Mouse (Mus musculus) forebrain, embryonic 11.5 days (tissue): ENCODE results near the gene Rab37. TPM values are rescaled to one million over a fixed set of nuclear protein-coding genes. Genes with fewer than 3 reads are reported as not detected.

Experiments used
- ATAC-seq: fragments of 200-750 bp; cut with Nextera tagmentation; replicated peaks from 2 replicates; pipeline ENCODE4 v1.8.0; 2017; ENCODE audit warnings: moderate TSS enrichment; ENCODE audit not compliant: low FRiP score
- DNase-seq: peaks from one replicate; pipeline ENCODE4 v3.0.0-alpha.2; 2017; ENCODE audit warnings: low spot score
- H3K27ac ChIP-seq: fragments of 300-500 bp; sonication (generic); 2 replicates; pipeline ENCODE4 v1.5.1; 2014; ENCODE audit warnings: low read depth, low read length
- H3K27me3 ChIP-seq: fragments of 300-500 bp; sonication (generic); 2 replicates; pipeline ENCODE4 v1.6.1; 2014; ENCODE audit warnings: mild to moderate bottlenecking, low read length, mixed read lengths; ENCODE audit not compliant: control insufficient read depth, insufficient read depth
- H3K36me3 ChIP-seq: fragments of 300-500 bp; sonication (generic); 2 replicates; pipeline ENCODE4 v1.6.1; 2014; ENCODE audit warnings: mild to moderate bottlenecking, low read length, moderate library complexity, mixed read lengths; ENCODE audit not compliant: control insufficient read depth, insufficient read depth
- H3K4me1 ChIP-seq: fragments of 300-500 bp; sonication (generic); replicated peaks from 2 replicates; pipeline ENCODE4 v1.6.1; 2014; ENCODE audit warnings: low read length, mixed read lengths; ENCODE audit not compliant: control insufficient read depth, insufficient read depth
- H3K4me2 ChIP-seq: fragments of 300-500 bp; sonication (generic); 2 replicates; pipeline ENCODE4 v1.6.1; 2014; ENCODE audit warnings: low read depth, mild to moderate bottlenecking, low read length, moderate library complexity, mixed read lengths; ENCODE audit not compliant: severe bottlenecking
- H3K4me3 ChIP-seq: fragments of 300-500 bp; sonication (generic); 2 replicates; pipeline ENCODE4 v1.5.1; 2014; ENCODE audit warnings: low read depth, low read length
- H3K9ac ChIP-seq: fragments of 300-500 bp; sonication (generic); 2 replicates; pipeline ENCODE4 v1.6.1; 2014; ENCODE audit warnings: low read length
- H3K9me3 ChIP-seq: fragments of 300-500 bp; sonication (generic); 2 replicates; pipeline ENCODE4 v1.6.1; 2016; ENCODE audit warnings: low read length, mixed read lengths; ENCODE audit not compliant: control insufficient read depth
- WGBS: fragments of 180-500 bp; shearing (Covaris S2); extraction: QIAGEN DNeasy Blood & Tissue Kit; methylation state at CpG from one replicate; pipeline ENCODE4 v1.1.7; 2014; 5-methylcytosine and 5-hydroxymethylcytosine counted together
- polyA plus RNA-seq: library from polyadenylated mRNA; unstranded; fragments of >200 nt; fragmentation: Nextera tagmentation; extraction: Ambion mirVana; gene quantifications from 2 replicates; pipeline ENCODE4 v1.2.1, GENCODE M21; 2014

Rab37 gene
- polyA plus RNA-seq, 1 experiment from 2014 or later, result 0.98 TPM

GRCm38 (mm10) chr11:115081373-115081772 is 9.9 kb upstream of the Rab37 start:
- Histone ChIP-seq H3K4me2 (no peak overlapping the region), H3K9me3 (no peaks in the 10 kb centered on the region), H3K4me1 (0 out of 2 replicates have a peak, but pooled peaks cover 5% of the 10 kb centered on the region), H3K27ac (no peak overlapping the region), H3K4me3 (no peak overlapping the region), H3K36me3 (no peaks in the 10 kb centered on the region), H3K9ac (no peak overlapping the region), H3K27me3 (no peaks in the 10 kb centered on the region; the same call in 1 of the 2 replicates)
- DNase-seq, result no peak
- ATAC-seq, result no peak
- 71% methylated on average over 3 of the region's 3 CpGs for WGBS

- DNase-seq, result no peak
- Histone ChIP-seq H3K4me3 (no peak overlapping the region), H3K27ac (no peak overlapping the region), H3K9me3 (no peaks in the 10 kb centered on the region), H3K36me3 (no peaks in the 10 kb centered on the region), H3K27me3 (no peaks in the 10 kb centered on the region; the same call in 1 of the 2 replicates), H3K9ac (no peak overlapping the region), H3K4me2 (no peak overlapping the region), H3K4me1 (0 out of 2 replicates have a peak, but pooled peaks cover 5% of the 10 kb centered on the region)
- WGBS, result 75% methylated on average over 6 of the region's 6 CpGs
- ATAC-seq, result no peak
Measured at GRCm38 (mm10) chr11:115082196-115082595, 9.0 kb upstream of the Rab37 start.

DNA sequence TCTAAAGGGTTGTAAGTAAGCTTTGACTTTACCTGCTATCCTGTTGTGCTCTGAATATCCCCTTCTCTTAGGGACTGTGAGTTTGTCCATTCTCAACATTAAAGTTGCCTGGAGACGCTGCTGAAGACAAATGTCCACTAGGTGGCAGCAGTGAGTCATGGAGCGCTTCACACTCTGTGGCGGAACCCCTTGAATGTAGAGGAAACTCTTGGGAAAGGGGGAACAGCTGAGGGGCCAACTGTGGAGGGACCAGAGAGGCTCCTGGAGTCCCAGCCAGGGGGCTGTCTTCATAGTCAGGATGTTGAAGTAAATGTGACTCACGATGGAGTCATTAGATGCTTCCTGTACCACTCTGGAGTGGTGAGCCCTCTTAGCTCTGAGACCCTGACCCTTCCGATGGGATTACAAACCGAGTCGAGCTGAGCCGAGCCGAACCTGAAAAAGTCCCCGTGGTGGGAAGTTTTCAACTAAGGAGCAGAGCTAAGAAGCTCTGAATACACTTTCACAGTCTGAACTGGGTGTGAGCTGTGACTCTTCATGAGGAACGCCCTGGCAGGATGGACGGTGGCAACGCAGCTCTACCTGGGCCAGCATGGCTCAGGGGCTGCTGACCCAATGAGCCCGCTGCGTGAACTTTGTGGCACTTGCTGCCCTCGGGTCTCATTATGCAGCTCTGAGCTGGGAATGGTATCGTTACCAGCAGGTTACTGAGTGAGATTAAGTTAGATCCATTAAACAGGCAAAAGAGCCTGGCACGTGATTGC is 7.7 kb upstream of the Rab37 start:
- 43% methylated on average over 18 of the region's 18 CpGs for WGBS
- DNase-seq (peak; percentile 83), ATAC-seq (no peak)
- H3K9ac ChIP-seq, result no peak overlapping the region
- no peak overlapping the region for H3K27ac ChIP-seq
- 0 out of 2 replicates have a peak, but pooled peaks cover 5% of the 10 kb centered on the region for H3K4me1 ChIP-seq
- H3K27me3 ChIP-seq, result no peaks in the 10 kb centered on the region; the same call in 1 of the 2 replicates
- no peak overlapping the region for H3K4me2 ChIP-seq
- H3K4me3 ChIP-seq, result no peak overlapping the region
- no peaks in the 10 kb centered on the region for H3K36me3 ChIP-seq
- no peaks in the 10 kb centered on the region for H3K9me3 ChIP-seq

DNA sequence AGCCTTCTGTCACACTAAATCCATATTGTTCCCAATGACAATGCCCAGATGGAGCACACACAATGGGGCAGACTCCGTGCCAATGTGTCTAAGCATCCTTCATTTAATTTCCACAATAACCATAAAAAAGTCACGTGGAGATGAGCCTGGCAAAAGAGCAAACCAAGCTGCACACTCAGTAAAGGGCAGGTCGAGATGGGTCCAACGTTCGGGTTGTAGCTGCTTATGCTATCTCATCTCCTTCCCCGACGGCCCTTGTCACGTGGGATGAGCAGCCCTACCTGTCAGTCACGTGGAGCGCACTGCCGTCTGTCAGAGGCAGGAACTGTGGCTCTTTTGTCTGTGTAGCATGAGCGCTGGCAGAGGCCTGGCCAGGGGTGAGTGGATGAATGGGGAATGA is 6.6 kb upstream of the Rab37 start:
- 31% methylated on average over 12 of the region's 12 CpGs for WGBS
- H3K9me3 ChIP-seq, result no peaks in the 10 kb centered on the region
- H3K4me1 ChIP-seq, result 0 out of 2 replicates have a peak, but pooled peaks cover 5% of the 10 kb centered on the region
- no peaks in the 10 kb centered on the region; the same call in 1 of the 2 replicates for H3K27me3 ChIP-seq
- no peak for DNase-seq
- no peak overlapping the region for H3K9ac ChIP-seq
- ATAC-seq, result no peak
- no peak overlapping the region for H3K4me2 ChIP-seq
- no peaks in the 10 kb centered on the region for H3K36me3 ChIP-seq
- H3K4me3 ChIP-seq, result no peak overlapping the region
- no peak overlapping the region for H3K27ac ChIP-seq

DNA sequence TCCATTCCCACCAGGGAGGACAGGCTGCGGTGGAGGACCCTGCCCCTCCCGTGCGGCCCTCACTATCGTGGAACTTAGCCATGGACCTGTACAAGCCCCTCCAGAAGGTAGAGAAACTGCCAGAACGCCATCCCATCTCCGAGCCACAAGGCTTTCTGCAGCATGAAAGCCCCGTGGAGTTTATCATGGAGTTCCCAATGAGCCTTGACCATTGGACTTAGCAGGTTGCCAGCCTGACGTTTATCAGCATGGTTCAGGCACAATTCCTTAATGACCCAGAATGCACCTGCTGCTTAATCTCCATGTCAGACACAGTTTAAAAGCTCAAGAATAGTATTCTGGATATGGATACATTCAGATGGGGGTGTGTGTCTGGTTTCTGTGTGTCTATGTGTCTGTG is 6.2 kb upstream of the Rab37 start:
- Histone ChIP-seq H3K4me3 (no peak overlapping the region), H3K9me3 (no peaks in the 10 kb centered on the region), H3K36me3 (no peaks in the 10 kb centered on the region), H3K27ac (no peak overlapping the region), H3K9ac (no peak overlapping the region; the same call in 1 of the 2 replicates), H3K4me2 (no peak overlapping the region), H3K4me1 (0 out of 2 replicates have a peak, but pooled peaks cover 5% of the 10 kb centered on the region), H3K27me3 (no peaks in the 10 kb centered on the region; the same call in 1 of the 2 replicates)
- WGBS, result 62% methylated on average over 8 of the region's 8 CpGs
- DNase-seq (no peak), ATAC-seq (no peak)

DNA sequence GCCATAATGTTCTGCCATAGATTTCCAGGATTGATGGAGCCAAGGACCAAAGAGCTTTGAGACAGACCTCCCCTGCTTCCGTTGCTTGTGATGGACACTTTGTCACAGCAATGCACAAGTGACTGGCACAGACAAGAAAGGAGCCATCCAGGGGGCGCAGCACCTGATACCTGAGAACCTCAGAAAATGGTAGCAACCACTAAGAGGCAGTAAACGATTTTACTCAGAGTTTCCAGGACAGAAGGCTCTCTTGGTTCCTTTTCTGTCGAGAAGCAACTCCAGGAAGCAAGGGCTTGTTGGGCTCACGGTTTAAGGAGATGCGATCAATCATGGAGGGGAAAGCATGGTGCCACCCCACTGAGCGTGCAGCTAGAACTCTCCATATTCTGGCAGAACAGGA is 5.0 kb upstream of the Rab37 start:
- 0 out of 2 replicates have a peak, but pooled peaks cover 5% of the 10 kb centered on the region for H3K4me1 ChIP-seq
- DNase-seq (no peak), ATAC-seq (no peak)
- no peak overlapping the region for H3K4me3 ChIP-seq
- H3K9me3 ChIP-seq, result no peaks in the 10 kb centered on the region
- no peaks in the 10 kb centered on the region for H3K36me3 ChIP-seq
- no peak overlapping the region for H3K4me2 ChIP-seq
- H3K9ac ChIP-seq, result no peak overlapping the region
- WGBS, result 68% methylated on average over 7 of the region's 7 CpGs
- peaks cover 4% of the 10 kb centered on the region; the same call in 1 of the 2 replicates for H3K27me3 ChIP-seq
- H3K27ac ChIP-seq, result no peak overlapping the region

GRCm38 (mm10) chr11:115089853-115090252 is 1.4 kb upstream of the Rab37 start:
- peaks cover 11% of the 10 kb centered on the region; the same call in 1 of the 2 replicates for H3K27me3 ChIP-seq
- H3K4me2 ChIP-seq, result no peak overlapping the region
- ATAC-seq (no peak), DNase-seq (no peak)
- WGBS, result 65% methylated on average over 6 of the region's 6 CpGs
- H3K9ac ChIP-seq, result no peak overlapping the region
- H3K4me1 ChIP-seq, result 0 out of 2 replicates have a peak, but pooled peaks cover 7% of the 10 kb centered on the region
- no peaks in the 10 kb centered on the region for H3K36me3 ChIP-seq
- H3K27ac ChIP-seq, result no peak overlapping the region
- H3K4me3 ChIP-seq, result no peak overlapping the region
- H3K9me3 ChIP-seq, result no peaks in the 10 kb centered on the region

DNA sequence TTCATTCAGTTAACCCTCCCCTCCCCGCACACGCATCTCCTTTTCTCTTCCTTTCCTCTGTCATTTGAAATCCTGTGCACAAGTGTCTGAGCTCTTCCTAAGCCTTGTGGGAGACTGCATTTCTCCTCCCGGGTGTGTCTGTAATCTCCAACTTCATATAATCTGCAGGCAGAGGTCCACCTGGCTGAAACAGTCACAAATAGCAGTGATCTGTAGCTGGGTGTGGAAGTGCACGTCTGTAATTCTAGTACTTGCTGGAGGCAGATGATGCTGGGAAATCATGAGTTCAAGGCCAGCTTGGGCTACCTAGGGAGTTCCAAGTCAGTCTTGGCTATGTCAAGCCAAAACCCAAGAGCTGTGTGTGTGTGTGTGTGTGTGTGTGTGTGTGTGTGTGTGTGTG is 909 bp downstream of the Rab37 start:
- Histone ChIP-seq H3K9me3 (no peaks in the 10 kb centered on the region), H3K36me3 (no peaks in the 10 kb centered on the region), H3K9ac (no peak overlapping the region), H3K4me2 (peak overlapping the region; percentile 55; the same call in 1 of the 2 replicates), H3K27me3 (peaks cover 11% of the 10 kb centered on the region; the same call in 1 of the 2 replicates), H3K4me3 (peak overlapping the region; percentile 26; the same call in 1 of the 2 replicates), H3K4me1 (0 out of 2 replicates have a peak, but pooled peaks cover 5% of the 10 kb centered on the region), H3K27ac (no peak overlapping the region)
- ATAC-seq (no peak), DNase-seq (no peak)
- 15% methylated on average over 4 of the region's 4 CpGs for WGBS
